ENCODE assay signal across 8 mouse cellular contexts in the genomic region with DNA sequence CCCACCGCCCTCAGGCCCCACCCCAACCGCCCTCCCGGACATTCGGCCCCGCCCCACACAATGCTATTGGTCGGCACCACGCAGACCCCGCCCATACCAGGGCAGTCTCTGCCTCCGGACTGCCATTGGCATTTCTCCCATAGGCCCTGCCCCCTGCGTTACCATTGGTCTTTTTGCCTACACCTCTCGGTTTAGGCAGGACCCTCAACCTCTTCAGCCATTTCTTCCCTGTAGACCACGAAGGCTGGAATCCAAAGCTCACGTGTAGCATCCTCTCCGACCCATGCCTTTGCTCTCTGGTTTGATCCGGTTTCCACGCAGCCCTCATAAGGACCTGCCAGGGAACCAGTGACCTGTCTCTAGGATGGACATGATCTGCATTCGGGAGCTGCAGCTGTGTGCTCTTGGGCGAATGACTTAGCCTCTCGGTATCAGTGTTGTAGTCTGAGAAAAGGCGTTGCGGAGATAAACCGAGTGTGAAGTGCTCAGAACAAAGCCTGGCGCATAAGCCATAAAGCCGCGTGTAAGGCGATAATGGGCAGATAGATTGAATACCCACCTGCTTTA. TPM values are rescaled to one million over a fixed set of nuclear protein-coding genes. Genes with fewer than 3 reads are reported as not detected.
A peak's percentile ranks its signal among the peaks of the same experiment; 100 is the strongest.
DNase-seq lines count a peak whose midpoint lies in the region; ATAC-seq and TF ChIP-seq lines count a peak whose summit lies in the region.

No protein-coding gene starts in this region.

- peak; percentile 85 for ATAC-seq in forebrain, embryonic 15.5 days (replicated peaks)
- peak; percentile 92 for ATAC-seq in neural tube, embryonic 14.5 days (ENCODE audit: low read depth)

- no peak for TF ChIP-seq CTCF in MEL (IDR thresholded peaks at IDR 0.05 in 2 of 3, conservative IDR thresholded peaks at IDR 0.05 in 1 of 3; ENCODE audit: control insufficient read depth in 1 of 3, insufficient read depth in 1 of 3, low read depth in 2 of 3, low read length in 3 of 3, poor library complexity in 1 of 3, severe bottlenecking in 1 of 3)
- no peak for TF ChIP-seq CTCF in testis, adult 2 months (IDR thresholded peaks at IDR 0.05; ENCODE audit: control insufficient read depth, insufficient read depth, insufficient replicate concordance, low read depth, low read length)

- peak in 1 of 2 experiments; percentile 32; a peak in 1 of 4 replicates for TF ChIP-seq EP300 in MEL (IDR thresholded peaks at IDR 0.05; ENCODE audit: low read depth in 1 of 2, low read length in 2 of 2)

- WGBS in forebrain, embryonic 15.5 days: 3% methylated on average over 26 of the region's 26 CpGs
- 4% methylated on average over 21 of the region's 26 CpGs for WGBS in neural tube, embryonic 14.5 days

- H3K9ac ChIP-seq in MEL (ENCODE audit: control insufficient read depth, low read depth, low read length, poor library complexity, severe bottlenecking): peak overlapping the region; percentile 58
- peak overlapping the region; percentile 69 for H3K9ac ChIP-seq in forebrain, embryonic 15.5 days (replicated peaks)
- peak overlapping the region; percentile 100 for H3K9ac ChIP-seq in neural tube, embryonic 14.5 days (replicated peaks; ENCODE audit: low read depth, low read length)

- H3K27ac ChIP-seq in MEL (ENCODE audit: control insufficient read depth, low read depth, low read length): peak overlapping the region; percentile 54
- peak overlapping the region; percentile 92 for H3K27ac ChIP-seq in forebrain, embryonic 15.5 days (replicated peaks)
- H3K27ac ChIP-seq in neural tube, embryonic 14.5 days (ENCODE audit: low read depth, low read length): peak overlapping the region; percentile 94
- H3K27ac ChIP-seq in testis, adult 2 months (ENCODE audit: control insufficient read depth, insufficient read depth, low read depth, low read length): peak overlapping the region; percentile 88

- H3K4me3 ChIP-seq in MEL (ENCODE audit: control insufficient read depth in 1 of 2, insufficient read depth in 1 of 2, low read depth in 2 of 2, low read length in 2 of 2): peak overlapping the region; percentile 46 to 51
- peak overlapping the region; percentile 94 for H3K4me3 ChIP-seq in forebrain, embryonic 15.5 days
- H3K4me3 ChIP-seq in neural tube, embryonic 14.5 days (ENCODE audit: low read depth, low read length): peak overlapping the region; percentile 96
- H3K4me3 ChIP-seq in testis, adult 2 months (ENCODE audit: control insufficient read depth, low read depth, low read length): peak overlapping the region; percentile 92

- H3K4me1 ChIP-seq in MEL (ENCODE audit: control insufficient read depth in 1 of 2, insufficient read depth in 2 of 2, low read length in 2 of 2): peaks cover 11 to 29% of the 10 kb centered on the region in 2 experiments
- H3K4me1 ChIP-seq in forebrain, embryonic 15.5 days: peaks cover 47% of the 10 kb centered on the region
- H3K4me1 ChIP-seq in neural tube, embryonic 14.5 days (ENCODE audit: control insufficient read depth, insufficient read depth, low read length): peaks cover 37% of the 10 kb centered on the region
- H3K4me1 ChIP-seq in testis, adult 2 months (ENCODE audit: control insufficient read depth, insufficient read depth, low read length): peaks cover 20% of the 10 kb centered on the region

- no peaks in the 10 kb centered on the region for H3K9me3 ChIP-seq in MEL (replicated peaks; ENCODE audit: insufficient read depth, low read length)
- no peaks in the 10 kb centered on the region for H3K9me3 ChIP-seq in forebrain, embryonic 15.5 days
- H3K9me3 ChIP-seq in neural tube, embryonic 14.5 days (ENCODE audit: control insufficient read depth, low read length): no peaks in the 10 kb centered on the region

- peaks cover 0 to 18% of the 10 kb centered on the region in 2 experiments; a peak in 2 of 4 replicates for H3K36me3 ChIP-seq in MEL (ENCODE audit: control insufficient read depth in 1 of 2, insufficient read depth in 2 of 2, low read length in 2 of 2)
- peaks cover 7% of the 10 kb centered on the region for H3K36me3 ChIP-seq in forebrain, embryonic 15.5 days
- no peaks in the 10 kb centered on the region for H3K36me3 ChIP-seq in neural tube, embryonic 14.5 days (ENCODE audit: control insufficient read depth, insufficient read depth, low read length)
- H3K36me3 ChIP-seq in testis, adult 2 months (ENCODE audit: control insufficient read depth, insufficient read depth, low read length): no peaks in the 10 kb centered on the region

- TF ChIP-seq RAD21 in MEL (IDR thresholded peaks at IDR 0.05; ENCODE audit: low read depth, low read length): no peak

- DNase-seq in MEL (ENCODE audit: low read depth, low spot score): peak; percentile 98
- DNase-seq in cerebellum, adult 11-12 months: peak; percentile 97
- DNase-seq in heart, postnatal 25 days (ENCODE audit: low spot score): peak; percentile 93
- peak; percentile 97 for DNase-seq in layer of hippocampus, adult 11-12 months (ENCODE audit: low spot score)
- peak; percentile 96 to 98 for DNase-seq in lung, adult 18-20 months

- no peaks in the 10 kb centered on the region for H3K27me3 ChIP-seq in MEL (ENCODE audit: control insufficient read depth in 1 of 2, insufficient read depth in 2 of 2, low read length in 2 of 2)
- no peaks in the 10 kb centered on the region for H3K27me3 ChIP-seq in forebrain, embryonic 15.5 days
- H3K27me3 ChIP-seq in neural tube, embryonic 14.5 days (ENCODE audit: control insufficient read depth, insufficient read depth, low read length): no peaks in the 10 kb centered on the region
- H3K27me3 ChIP-seq in testis, adult 2 months (ENCODE audit: control insufficient read depth, insufficient read depth, low read length): no peaks in the 10 kb centered on the region

- peaks cover 4% of the 10 kb centered on the region; the same call in 1 of the 2 replicates for H3K79me2 ChIP-seq in MEL (ENCODE audit: control insufficient read depth, insufficient read depth, low read length, poor library complexity)

- TF ChIP-seq POLR2A in MEL (IDR thresholded peaks at IDR 0.05; ENCODE audit: control insufficient read depth in 1 of 2, insufficient read depth in 1 of 2, low read depth in 1 of 2, low read length in 2 of 2, poor library complexity in 1 of 2): peak; percentile 31 to 89; a peak in 2 of 4 replicates
- TF ChIP-seq POLR2A in testis, adult 2 months (IDR thresholded peaks at IDR 0.05; ENCODE audit: control insufficient read depth, low read depth, low read length): peak; percentile 74; the same call in 1 of the 2 replicates

- intact Hi-C loops in heart, postnatal 25 days (cut with DNase I): no loop called here

- H3K4me2 ChIP-seq in forebrain, embryonic 15.5 days (replicated peaks): peak overlapping the region; percentile 71
- peak overlapping the region; percentile 72 for H3K4me2 ChIP-seq in neural tube, embryonic 14.5 days (ENCODE audit: low read depth, low read length)

TF ChIP-seq in MEL, 35 proteins besides CTCF, POLR2A, EP300 and RAD21 (continues in another document):
- peak; percentile 28; the same call in 1 of the 2 replicates for TF ChIP-seq NRF1 (IDR thresholded peaks at IDR 0.05; ENCODE audit: insufficient read depth, low read depth, low read length, poor library complexity, severe bottlenecking)
- TF ChIP-seq MAX (IDR thresholded peaks at IDR 0.05; ENCODE audit: low read length): peak; percentile 79; the same call in 1 of the 2 replicates
- no peak for TF ChIP-seq MAZ (IDR thresholded peaks at IDR 0.05; ENCODE audit: low read depth, low read length)
- TF ChIP-seq TBP (IDR thresholded peaks at IDR 0.05; ENCODE audit: low read depth, low read length): peak; percentile 63; the same call in 1 of the 2 replicates
- no peak for TF ChIP-seq CHD2 (IDR thresholded peaks at IDR 0.05; ENCODE audit: low read length)
- peak; percentile 68 for TF ChIP-seq GATA1 (IDR thresholded peaks at IDR 0.05; ENCODE audit: low read depth, low read length)
- TF ChIP-seq NELFE (IDR thresholded peaks at IDR 0.05; ENCODE audit: low read depth, low read length): peak; percentile 59; the same call in 1 of the 2 replicates
- peak; percentile 37; the same call in 1 of the 2 replicates for TF ChIP-seq ETS1 (IDR thresholded peaks at IDR 0.05; ENCODE audit: low read depth, low read length)

RNA-seq across cellular contexts. Expression of gene Ttyh3, which starts 0.4 kb away (rescaled TPM):
- 4.6 and 5.9 TPM in 2 replicates for total RNA-seq in MEL (2012; rRNA removed)
- polyA plus RNA-seq in MEL (2012; ENCODE audit: insufficient read depth in 1 of 2, insufficient read length in 2 of 2, low read depth in 1 of 2, low replicate concordance in 2 of 2, missing spikeins in 1 of 2): 10 to 100 TPM in 1 of 2 experiments, not detected in 1; 35.7 TPM
- polyA plus RNA-seq in forebrain, embryonic 15.5 days (2015; fragmentation: Nextera tagmentation; extraction: Ambion mirVana): 78.9 and 85.5 TPM in 2 replicates
- total RNA-seq in heart, postnatal 25 days (2021): 10 to 100 TPM; 15.6 to 18.6 TPM
- polyA plus RNA-seq in neural tube, embryonic 14.5 days (2014; fragmentation: Nextera tagmentation; extraction: Ambion mirVana): 85.5 and 89.4 TPM in 2 replicates
- polyA plus RNA-seq in testis, adult 2 months (2012; rRNA removed): 16.2 and 18.3 TPM in 2 replicates

RNA-seq across cellular contexts. Expression of gene Lfng, which starts 42.1 kb away (rescaled TPM):
- 8.6 and 14.1 TPM in 2 replicates for total RNA-seq in MEL (2012; rRNA removed)
- 10 to 100 TPM in 1 of 2 experiments, not detected in 1; 11.2 TPM for polyA plus RNA-seq in MEL (2012; ENCODE audit: insufficient read depth in 1 of 2, insufficient read length in 2 of 2, low read depth in 1 of 2, low replicate concordance in 2 of 2, missing spikeins in 1 of 2)
- polyA plus RNA-seq in forebrain, embryonic 15.5 days (2015; fragmentation: Nextera tagmentation; extraction: Ambion mirVana): 25.7 and 28.8 TPM in 2 replicates
- total RNA-seq in heart, postnatal 25 days (2021): 10 to 100 TPM in 1 of 2 experiments, 1 to 10 TPM in 1; 7.3 to 10.8 TPM
- 17.7 and 18.2 TPM in 2 replicates for polyA plus RNA-seq in neural tube, embryonic 14.5 days (2014; fragmentation: Nextera tagmentation; extraction: Ambion mirVana)
- polyA plus RNA-seq in testis, adult 2 months (2012; rRNA removed): 1.4 TPM in 2 replicates

RNA-seq across cellular contexts. Expression of gene Iqce, which starts 53.0 kb away (rescaled TPM):
- total RNA-seq in MEL (2012; rRNA removed): 6.4 and 7.3 TPM in 2 replicates
- polyA plus RNA-seq in MEL (2012; ENCODE audit: insufficient read depth in 1 of 2, insufficient read length in 2 of 2, low read depth in 1 of 2, low replicate concordance in 2 of 2, missing spikeins in 1 of 2): 10 to 100 TPM in 1 of 2 experiments, not detected in 1; 21.2 TPM
- 22.2 and 25.1 TPM in 2 replicates for polyA plus RNA-seq in forebrain, embryonic 15.5 days (2015; fragmentation: Nextera tagmentation; extraction: Ambion mirVana)
- total RNA-seq in heart, postnatal 25 days (2021): 1 to 10 TPM; 4.5 to 7.5 TPM
- polyA plus RNA-seq in neural tube, embryonic 14.5 days (2014; fragmentation: Nextera tagmentation; extraction: Ambion mirVana): 26.1 and 29.8 TPM in 2 replicates
- 126 and 134 TPM in 2 replicates for polyA plus RNA-seq in testis, adult 2 months (2012; rRNA removed)

RNA-seq across cellular contexts. Expression of gene Brat1, which starts 55.6 kb away (rescaled TPM):
- total RNA-seq in MEL (2012; rRNA removed): 11.6 and 13.7 TPM in 2 replicates
- polyA plus RNA-seq in MEL (2012; ENCODE audit: insufficient read depth in 1 of 2, insufficient read length in 2 of 2, low read depth in 1 of 2, low replicate concordance in 2 of 2, missing spikeins in 1 of 2): 10 to 100 TPM in 1 of 2 experiments, not detected in 1; 14.2 TPM
- 26.3 and 28.2 TPM in 2 replicates for polyA plus RNA-seq in forebrain, embryonic 15.5 days (2015; fragmentation: Nextera tagmentation; extraction: Ambion mirVana)
- total RNA-seq in heart, postnatal 25 days (2021): 1 to 10 TPM; 7.2 to 8.4 TPM
- polyA plus RNA-seq in neural tube, embryonic 14.5 days (2014; fragmentation: Nextera tagmentation; extraction: Ambion mirVana): 17.6 and 18.4 TPM in 2 replicates
- 22.5 and 23.3 TPM in 2 replicates for polyA plus RNA-seq in testis, adult 2 months (2012; rRNA removed)

Comparison
In these comparisons a context has a peak if more than half of its experiments do, and no peak if none do; other contexts are left out.
1. Peak in every context shown above with its lines: DNase-seq, ATAC-seq, H3K4me3 ChIP-seq and H3K27ac ChIP-seq.